In the genomic region with DNA sequence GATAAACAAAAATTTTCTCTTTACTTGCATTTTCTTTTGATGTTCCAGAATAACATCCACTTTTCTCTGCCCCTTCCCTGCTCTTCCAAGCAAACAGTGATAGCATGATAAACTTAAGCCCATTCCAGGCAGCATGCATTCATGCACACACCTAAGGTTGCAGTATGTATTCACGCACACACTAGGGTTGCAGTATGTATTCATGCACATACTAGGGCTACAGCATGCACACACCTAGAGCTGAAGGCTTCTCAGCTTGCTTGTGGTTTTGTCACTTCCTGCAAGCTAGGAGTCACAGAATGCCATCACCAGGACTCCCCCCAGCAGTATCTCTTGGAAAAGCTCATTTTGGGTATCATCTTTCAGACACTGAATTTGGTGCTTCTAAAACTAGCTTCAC, we compare ENCODE assay signal across 29 mouse cellular contexts. TPM values are rescaled to one million over a fixed set of nuclear protein-coding genes. Genes with fewer than 3 reads are reported as not detected.
A peak's percentile ranks its signal among the peaks of the same experiment; 100 is the strongest.
DNase-seq lines count a peak whose midpoint lies in the region; ATAC-seq and TF ChIP-seq lines count a peak whose summit lies in the region.
"Had no signal": no experiment of that assay in that cellular context is flagged by ENCODE, and none has a peak within 500 bp of the region (broad histone marks: within the 10 kb centered on the region; RNA-seq: fewer than 3 reads in every experiment).

No protein-coding gene starts in this region.

- no peak for ATAC-seq in megakaryocyte, adult 5-6 weeks (ENCODE audit: poor library complexity, severe bottlenecking)
- ATAC-seq: activated CD4-positive, CD25-positive, alpha-beta regulatory T cell, adult 4 months; CD4-positive, CD25-positive, alpha-beta regulatory T cell, adult 4 months; Patski had no signal

- WGBS in limb, embryonic 10.5 days: 91% methylated on average over 1 of the region's 1 CpGs

- peak; percentile 33 for DNase-seq in thymus, postnatal 0 days (ENCODE audit: low spot score)
- DNase-seq in thymus, postnatal 10 days (ENCODE audit: low spot score in 2 of 2): no peak
- no peak for DNase-seq in CH12.LX (ENCODE audit: extremely low read depth)
- DNase-seq in MEL (ENCODE audit: low read depth, low spot score): no peak
- no peak for DNase-seq in limb, embryonic 10.5 days (ENCODE audit: low spot score)
- DNase-seq in adrenal gland, adult (ENCODE audit: inconsistent age in 2 of 2, low spot score in 1 of 2): no peak
- DNase-seq: adrenal gland, adult 2 months; adrenal gland, adult 8-10 months; adrenal gland, postnatal 10 days; adrenal gland, postnatal 14 days; adrenal gland, postnatal 25 days; adrenal gland, postnatal 36 days; B cell, adult 2 months; cerebellum, adult 11 months; cerebellum, adult 11-12 months; cerebellum, adult 18-20 months; cerebellum, adult 2 months; cerebellum, adult 8-10 months had no signal

- H3K9ac ChIP-seq in CH12.LX (ENCODE audit: insufficient read depth, low read depth) (no peak overlapping the region), MEL (ENCODE audit: control insufficient read depth, low read depth, low read length, poor library complexity, severe bottlenecking) (no peak overlapping the region)

- peaks cover 42% of the 10 kb centered on the region for H3K79me2 ChIP-seq in CH12.LX (replicated peaks; ENCODE audit: control insufficient read depth, extremely low read depth, insufficient read depth, poor library complexity, severe bottlenecking)
- peaks cover 15% of the 10 kb centered on the region for H3K79me2 ChIP-seq in MEL (ENCODE audit: control insufficient read depth, insufficient read depth, low read length, poor library complexity)

- H3K27me3 ChIP-seq in megakaryocyte, embryonic 14.5 days (replicated peaks): no peaks in the 10 kb centered on the region
- H3K27me3 ChIP-seq in CH12.LX (replicated peaks): no peaks in the 10 kb centered on the region
- no peaks in the 10 kb centered on the region for H3K27me3 ChIP-seq in MEL (ENCODE audit: control insufficient read depth in 1 of 2, insufficient read depth in 2 of 2, low read length in 2 of 2)
- H3K27me3 ChIP-seq in limb, embryonic 10.5 days (ENCODE audit: low read depth, poor library complexity, severe bottlenecking): no peaks in the 10 kb centered on the region
- H3K27me3 ChIP-seq: Patski had no signal

- peaks cover 60% of the 10 kb centered on the region for H3K36me3 ChIP-seq in megakaryocyte, embryonic 14.5 days (replicated peaks; ENCODE audit: low read length)
- peaks cover 56 to 81% of the 10 kb centered on the region in 2 experiments for H3K36me3 ChIP-seq in CH12.LX (replicated peaks in 1 of 2; ENCODE audit: control insufficient read depth in 1 of 2, insufficient read depth in 1 of 2, low read length in 1 of 2)
- H3K36me3 ChIP-seq in MEL (ENCODE audit: control insufficient read depth in 1 of 2, insufficient read depth in 2 of 2, low read length in 2 of 2): peaks cover 0 to 20% of the 10 kb centered on the region in 2 experiments; a peak in 2 of 4 replicates
- H3K36me3 ChIP-seq in limb, embryonic 10.5 days: peaks cover 62% of the 10 kb centered on the region

- no peak for TF ChIP-seq RAD21 in CH12.LX (IDR thresholded peaks at IDR 0.05; ENCODE audit: low read depth, low read length)
- TF ChIP-seq RAD21 in MEL (IDR thresholded peaks at IDR 0.05; ENCODE audit: low read depth, low read length): no peak

- TF ChIP-seq POLR2A in CH12.LX (IDR thresholded peaks at IDR 0.05; ENCODE audit: low read depth, low read length): no peak
- TF ChIP-seq POLR2A in MEL (IDR thresholded peaks at IDR 0.05; ENCODE audit: control insufficient read depth in 1 of 2, insufficient read depth in 1 of 2, low read depth in 1 of 2, low read length in 2 of 2, poor library complexity in 1 of 2): no peak

- dilution Hi-C loops in CH12.LX (cut with MboI; ENCODE audit: extremely low pct_ligation_motif_present, extremely low pct_unique_long_range_greater_than_20kb, low sequenced_read_pairs): no loop called here

- peak overlapping the region; percentile 74 for H3K4me3 ChIP-seq in megakaryocyte, embryonic 14.5 days (replicated peaks)
- H3K4me3 ChIP-seq in CH12.LX (replicated peaks in 1 of 3; ENCODE audit: low read depth in 2 of 3, low read length in 2 of 3, poor library complexity in 1 of 3) (no peak overlapping the region), MEL (ENCODE audit: control insufficient read depth in 1 of 2, insufficient read depth in 1 of 2, low read depth in 2 of 2, low read length in 2 of 2) (no peak overlapping the region)
- H3K4me3 ChIP-seq in limb, embryonic 10.5 days: no peak overlapping the region

- H3K27ac ChIP-seq in CH12.LX (ENCODE audit: insufficient read depth, low read depth) (no peak overlapping the region), MEL (ENCODE audit: control insufficient read depth, low read depth, low read length) (no peak overlapping the region)
- no peak overlapping the region for H3K27ac ChIP-seq in limb, embryonic 10.5 days

- TF ChIP-seq EP300 in CH12.LX (IDR thresholded peaks at IDR 0.05; ENCODE audit: low read length): no peak
- TF ChIP-seq EP300 in MEL (IDR thresholded peaks at IDR 0.05; ENCODE audit: low read depth in 1 of 2, low read length in 2 of 2): no peak

- peaks cover 57% of the 10 kb centered on the region for H3K4me1 ChIP-seq in megakaryocyte, embryonic 14.5 days
- peaks cover 0 to 25% of the 10 kb centered on the region in 2 experiments; a peak in 3 of 4 replicates for H3K4me1 ChIP-seq in CH12.LX (ENCODE audit: control insufficient read depth in 1 of 2, insufficient read depth in 2 of 2)
- H3K4me1 ChIP-seq in MEL (ENCODE audit: control insufficient read depth in 1 of 2, insufficient read depth in 2 of 2, low read length in 2 of 2): no peaks in the 10 kb centered on the region
- H3K4me1 ChIP-seq in limb, embryonic 10.5 days: no peaks in the 10 kb centered on the region

- in situ Hi-C loops in CH12.LX (cut with MboI; ENCODE audit: low pct_ligation_motif_present, low pct_unique_long_range_greater_than_20kb, low sequenced_read_pairs): no loop called here

- H3K9me3 ChIP-seq in megakaryocyte, embryonic 14.5 days: no peaks in the 10 kb centered on the region
- H3K9me3 ChIP-seq in CH12.LX (replicated peaks; ENCODE audit: low read length) (no peaks in the 10 kb centered on the region), MEL (replicated peaks; ENCODE audit: insufficient read depth, low read length) (no peaks in the 10 kb centered on the region)
- H3K9me3 ChIP-seq in limb, embryonic 10.5 days (replicated peaks): no peaks in the 10 kb centered on the region
- H3K9me3 ChIP-seq: G1E had no signal

- TF ChIP-seq CTCF in CH12.LX (conservative IDR thresholded peaks at IDR 0.05 in 1 of 2, IDR thresholded peaks at IDR 0.05 in 1 of 2; ENCODE audit: low read depth in 2 of 2, low read length in 2 of 2) (no peak), MEL (IDR thresholded peaks at IDR 0.05 in 2 of 3, conservative IDR thresholded peaks at IDR 0.05 in 1 of 3; ENCODE audit: control insufficient read depth in 1 of 3, insufficient read depth in 1 of 3, low read depth in 2 of 3, low read length in 3 of 3, poor library complexity in 1 of 3, severe bottlenecking in 1 of 3) (no peak)

- no peak overlapping the region for H3K4me2 ChIP-seq in CH12.LX (ENCODE audit: insufficient read depth, low read depth, poor library complexity, severe bottlenecking)

RNA-seq across cellular contexts. Expression of gene Pced1a, which starts 12.3 kb away (rescaled TPM):
- 19.1 and 25.2 TPM in 2 replicates for polyA plus RNA-seq in megakaryocyte, embryonic 14.5 days (2012; ENCODE audit: insufficient read depth, low replicate concordance)
- total RNA-seq in megakaryocyte, adult 5-6 weeks (2015): 6.1 and 6.7 TPM in 2 replicates
- 12.2 and 14.1 TPM in 2 replicates for total RNA-seq in megakaryocyte, adult 5-6 weeks (2017)
- polyA plus RNA-seq in thymus, postnatal 0 days (2015; fragmentation: Nextera tagmentation; extraction: Ambion mirVana): 6.5 and 8.0 TPM in 2 replicates
- 13.3 and 15.3 TPM in 2 replicates for total RNA-seq in CH12.LX (2012; rRNA removed)
- total RNA-seq in CH12.LX (2014; rRNA removed): 9.6 and 11.6 TPM in 2 replicates
- polyA plus RNA-seq in CH12.LX (2012; ENCODE audit: insufficient read length, low read depth): 15.6 and 17.1 TPM in 2 replicates
- 5.1 and 6.5 TPM in 2 replicates for total RNA-seq in MEL (2012; rRNA removed)
- polyA plus RNA-seq in MEL (2012; ENCODE audit: insufficient read depth in 1 of 2, insufficient read length in 2 of 2, low read depth in 1 of 2, low replicate concordance in 2 of 2, missing spikeins in 1 of 2): 10 to 100 TPM in 1 of 2 experiments, not detected in 1; 13.7 TPM
- 13.4 and 13.9 TPM in 2 replicates for polyA plus RNA-seq in limb, embryonic 10.5 days (2016; fragmentation: Nextera tagmentation; extraction: Ambion mirVana)

RNA-seq across cellular contexts. Expression of gene Vps16, which starts 12.6 kb away (rescaled TPM):
- 8.9 TPM in 1 of 2 replicates, not detected in the other for polyA plus RNA-seq in megakaryocyte, embryonic 14.5 days (2012; ENCODE audit: insufficient read depth, low replicate concordance)
- total RNA-seq in megakaryocyte, adult 5-6 weeks (2015): 74.6 and 102 TPM in 2 replicates
- 96.7 and 99.6 TPM in 2 replicates for total RNA-seq in megakaryocyte, adult 5-6 weeks (2017)
- polyA plus RNA-seq in thymus, postnatal 0 days (2015; fragmentation: Nextera tagmentation; extraction: Ambion mirVana): 97.7 and 101 TPM in 2 replicates
- total RNA-seq in CH12.LX (2012; rRNA removed) (105 and 119 TPM in 2 replicates), CH12.LX (2014; rRNA removed) (76.7 and 98.4 TPM in 2 replicates), MEL (2012; rRNA removed) (86.2 and 90.0 TPM in 2 replicates)
- polyA plus RNA-seq in CH12.LX (2012; ENCODE audit: insufficient read length, low read depth) (113 and 141 TPM in 2 replicates), MEL (2012; ENCODE audit: insufficient read depth in 1 of 2, insufficient read length in 2 of 2, low read depth in 1 of 2, low replicate concordance in 2 of 2, missing spikeins in 1 of 2) (100 to 1,000 TPM in 1 of 2 experiments, not detected in 1; 114 TPM)
- 101 and 121 TPM in 2 replicates for polyA plus RNA-seq in limb, embryonic 10.5 days (2016; fragmentation: Nextera tagmentation; extraction: Ambion mirVana)

RNA-seq across cellular contexts. Expression of gene Ptpra, which starts 13.3 kb away (rescaled TPM):
- polyA plus RNA-seq in megakaryocyte, embryonic 14.5 days (2012; ENCODE audit: insufficient read depth, low replicate concordance): 8.0 and 14.1 TPM in 2 replicates
- total RNA-seq in megakaryocyte, adult 5-6 weeks (2015): 59.3 and 60.3 TPM in 2 replicates
- total RNA-seq in megakaryocyte, adult 5-6 weeks (2017): 163 and 173 TPM in 2 replicates
- 73.8 and 85.4 TPM in 2 replicates for polyA plus RNA-seq in thymus, postnatal 0 days (2015; fragmentation: Nextera tagmentation; extraction: Ambion mirVana)
- total RNA-seq in CH12.LX (2012; rRNA removed) (36.0 and 38.5 TPM in 2 replicates), CH12.LX (2014; rRNA removed) (38.5 and 40.4 TPM in 2 replicates), MEL (2012; rRNA removed) (28.1 and 33.0 TPM in 2 replicates)
- polyA plus RNA-seq in CH12.LX (2012; ENCODE audit: insufficient read length, low read depth) (67.5 and 73.3 TPM in 2 replicates), MEL (2012; ENCODE audit: insufficient read depth in 1 of 2, insufficient read length in 2 of 2, low read depth in 1 of 2, low replicate concordance in 2 of 2, missing spikeins in 1 of 2) (10 to 100 TPM in 1 of 2 experiments, not detected in 1; 68.3 TPM)
- polyA plus RNA-seq in limb, embryonic 10.5 days (2016; fragmentation: Nextera tagmentation; extraction: Ambion mirVana): 73.2 and 85.5 TPM in 2 replicates

RNA-seq across cellular contexts. Expression of gene Tmem239, which starts 30.5 kb away (rescaled TPM):
- not detected in 2 replicates for polyA plus RNA-seq in megakaryocyte, embryonic 14.5 days (2012; ENCODE audit: insufficient read depth, low replicate concordance)
- not detected in 2 replicates for total RNA-seq in megakaryocyte, adult 5-6 weeks (2015)
- not detected in 2 replicates for total RNA-seq in megakaryocyte, adult 5-6 weeks (2017)
- polyA plus RNA-seq in thymus, postnatal 0 days (2015; fragmentation: Nextera tagmentation; extraction: Ambion mirVana): not detected in 2 replicates
- total RNA-seq in CH12.LX (2012; rRNA removed) (not detected in 2 replicates), CH12.LX (2014; rRNA removed) (not detected in 2 replicates), MEL (2012; rRNA removed) (not detected in 2 replicates)
- polyA plus RNA-seq in CH12.LX (2012; ENCODE audit: insufficient read length, low read depth) (not detected in 2 replicates), MEL (2012; ENCODE audit: insufficient read depth in 1 of 2, insufficient read length in 2 of 2, low read depth in 1 of 2, low replicate concordance in 2 of 2, missing spikeins in 1 of 2) (under 1 TPM in 1 of 2 experiments, not detected in 1; 0.11 TPM)
- not detected in 2 replicates for polyA plus RNA-seq in limb, embryonic 10.5 days (2016; fragmentation: Nextera tagmentation; extraction: Ambion mirVana)
- total RNA-seq: adrenal gland, adult 18-20 months; adrenal gland, adult 2 months; adrenal gland, adult 8-10 months; adrenal gland, postnatal 10 days; adrenal gland, postnatal 14 days; adrenal gland, postnatal 25 days; adrenal gland, postnatal 36 days; adrenal gland, postnatal 4 days; ES-E14; G1E had no signal
- polyA plus RNA-seq: activated CD4-positive, CD25-positive, alpha-beta regulatory T cell, adult 4 months; adrenal gland, adult 2 months; brain, embryonic 14.5 days; CD4-positive, CD25-positive, alpha-beta regulatory T cell, adult 4 months; cerebellum, adult 2 months; G1E; Patski had no signal

RNA-seq across cellular contexts. Expression of gene 1700020A23Rik, which starts 31.7 kb away (rescaled TPM):
- not detected in 2 replicates for polyA plus RNA-seq in megakaryocyte, embryonic 14.5 days (2012; ENCODE audit: insufficient read depth, low replicate concordance)
- total RNA-seq in megakaryocyte, adult 5-6 weeks (2015): not detected in 2 replicates
- total RNA-seq in megakaryocyte, adult 5-6 weeks (2017): not detected in 2 replicates
- polyA plus RNA-seq in thymus, postnatal 0 days (2015; fragmentation: Nextera tagmentation; extraction: Ambion mirVana): not detected in 2 replicates
- total RNA-seq in CH12.LX (2012; rRNA removed) (not detected in 2 replicates), CH12.LX (2014; rRNA removed) (not detected in 2 replicates), MEL (2012; rRNA removed) (not detected in 2 replicates)
- polyA plus RNA-seq in CH12.LX (2012; ENCODE audit: insufficient read length, low read depth) (not detected in 2 replicates), MEL (2012; ENCODE audit: insufficient read depth in 1 of 2, insufficient read length in 2 of 2, low read depth in 1 of 2, low replicate concordance in 2 of 2, missing spikeins in 1 of 2) (not detected)
- polyA plus RNA-seq in limb, embryonic 10.5 days (2016; fragmentation: Nextera tagmentation; extraction: Ambion mirVana): not detected in 2 replicates
- total RNA-seq: adrenal gland, adult 18-20 months; adrenal gland, postnatal 10 days; adrenal gland, postnatal 14 days; adrenal gland, postnatal 25 days; adrenal gland, postnatal 36 days; adrenal gland, postnatal 4 days; ES-E14; G1E had no signal
- polyA plus RNA-seq: activated CD4-positive, CD25-positive, alpha-beta regulatory T cell, adult 4 months; adrenal gland, adult 2 months; brain, embryonic 14.5 days; C2C12; CD4-positive, CD25-positive, alpha-beta regulatory T cell, adult 4 months; cerebellum, adult 2 months; G1E; Patski had no signal
